Mouse (Mus musculus): Measurements from ENCODE around the gene Stard7.

DNA sequence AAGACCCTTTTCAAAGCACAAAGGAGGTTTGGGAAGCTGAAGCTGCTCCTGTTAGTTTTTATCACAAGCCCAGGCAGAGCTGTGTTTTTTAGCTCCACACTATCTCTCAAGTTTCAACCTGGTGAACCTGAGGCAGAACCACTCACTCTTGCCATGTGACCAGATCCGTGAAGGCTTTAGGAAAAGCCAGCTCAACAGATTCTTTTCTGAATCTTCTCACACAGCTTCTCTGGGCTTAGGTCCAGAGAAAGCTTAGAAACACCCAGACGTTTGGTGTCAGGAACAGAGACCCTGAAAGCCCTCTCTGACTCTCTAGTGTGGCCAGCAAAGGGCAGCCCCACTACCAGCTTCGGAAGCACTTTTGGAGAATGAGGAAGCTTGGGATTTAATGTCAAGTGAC lies 18.6 kb upstream of the Stard7 start:
- no peak for TF ChIP-seq POLR2A (IDR thresholded peaks at IDR 0.05; ENCODE audit: extremely low read depth, insufficient read depth, low read length)
- TF ChIP-seq CTCF (IDR thresholded peaks at IDR 0.05; ENCODE audit: low read depth, low read length): no peak

Measured in liver, adult 2 months (tissue).